In genomic region chrX:113563897-113564296, GRCm38 (mm10) we compare ENCODE assay signal across 21 mouse cellular contexts.
DNase-seq lines count a peak whose midpoint lies in the region; ATAC-seq and TF ChIP-seq lines count a peak whose summit lies in the region.
"Had no signal": no experiment of that assay in that cellular context is flagged by ENCODE, and none has a peak within 500 bp of the region (broad histone marks: within the 10 kb centered on the region; RNA-seq: fewer than 3 reads in every experiment).

No protein-coding gene starts in this region.

- H3K9ac ChIP-seq in MEL (ENCODE audit: control insufficient read depth, low read depth, low read length, poor library complexity, severe bottlenecking), result no peak overlapping the region
- no peak overlapping the region for H3K9ac ChIP-seq in hindbrain, embryonic 13.5 days

- peak; percentile 36 for DNase-seq in 416B (ENCODE audit: low read depth)
- DNase-seq in MEL (ENCODE audit: low read depth, low spot score), result no peak
- DNase-seq in thymus, adult 2 months, result no peak
- DNase-seq: adrenal gland, adult 2 months; adrenal gland, adult 8-10 months; adrenal gland, postnatal 10 days; adrenal gland, postnatal 14 days; adrenal gland, postnatal 25 days; adrenal gland, postnatal 36 days; B cell, adult 2 months; cerebellum, adult 11 months; cerebellum, adult 11-12 months; cerebellum, adult 18-20 months; cerebellum, adult 2 months; cerebellum, adult 8-10 months had no signal

- TF ChIP-seq EP300 in MEL (IDR thresholded peaks at IDR 0.05; ENCODE audit: low read depth in 1 of 2, low read length in 2 of 2), result peak; percentile 25 to 53; a peak in 2 of 4 replicates

- H3K36me3 ChIP-seq in MEL (ENCODE audit: control insufficient read depth in 1 of 2, insufficient read depth in 2 of 2, low read length in 2 of 2), result no peaks in the 10 kb centered on the region
- no peaks in the 10 kb centered on the region for H3K36me3 ChIP-seq in thymus, adult 2 months (ENCODE audit: control insufficient read depth, insufficient read depth, low read length)
- no peaks in the 10 kb centered on the region for H3K36me3 ChIP-seq in hindbrain, embryonic 13.5 days
- H3K36me3 ChIP-seq: G1E had no signal

- ATAC-seq in hindbrain, embryonic 13.5 days (ENCODE audit: low FRiP score), result no peak
- ATAC-seq: activated CD4-positive, CD25-positive, alpha-beta regulatory T cell, adult 4 months; CD4-positive, CD25-positive, alpha-beta regulatory T cell, adult 4 months; Patski had no signal

- TF ChIP-seq CTCF in MEL (IDR thresholded peaks at IDR 0.05 in 2 of 3, conservative IDR thresholded peaks at IDR 0.05 in 1 of 3; ENCODE audit: control insufficient read depth in 1 of 3, insufficient read depth in 1 of 3, low read depth in 2 of 3, low read length in 3 of 3, poor library complexity in 1 of 3, severe bottlenecking in 1 of 3), result no peak
- no peak for TF ChIP-seq CTCF in thymus, adult 2 months (IDR thresholded peaks at IDR 0.05; ENCODE audit: borderline replicate concordance, control insufficient read depth, extremely low read depth, insufficient read depth, low read length, poor library complexity)

- TF ChIP-seq POLR2A in MEL (IDR thresholded peaks at IDR 0.05; ENCODE audit: control insufficient read depth in 1 of 2, insufficient read depth in 1 of 2, low read depth in 1 of 2, low read length in 2 of 2, poor library complexity in 1 of 2), result no peak
- no peak for TF ChIP-seq POLR2A in thymus, adult 2 months (IDR thresholded peaks at IDR 0.05; ENCODE audit: control insufficient read depth, extremely low read depth, insufficient read depth, low read length, poor library complexity)

- TF ChIP-seq RAD21 in MEL (IDR thresholded peaks at IDR 0.05; ENCODE audit: low read depth, low read length), result no peak

- no peaks in the 10 kb centered on the region for H3K4me1 ChIP-seq in MEL (ENCODE audit: control insufficient read depth in 1 of 2, insufficient read depth in 2 of 2, low read length in 2 of 2)
- no peaks in the 10 kb centered on the region for H3K4me1 ChIP-seq in thymus, adult 2 months (replicated peaks; ENCODE audit: control insufficient read depth, insufficient read depth, low read length)
- no peaks in the 10 kb centered on the region for H3K4me1 ChIP-seq in hindbrain, embryonic 13.5 days (replicated peaks)

- H3K79me2 ChIP-seq in MEL (ENCODE audit: control insufficient read depth, insufficient read depth, low read length, poor library complexity), result no peaks in the 10 kb centered on the region

- H3K4me3 ChIP-seq in MEL (ENCODE audit: control insufficient read depth in 1 of 2, insufficient read depth in 1 of 2, low read depth in 2 of 2, low read length in 2 of 2), result no peak overlapping the region
- H3K4me3 ChIP-seq in thymus, adult 2 months (ENCODE audit: control insufficient read depth, insufficient read depth, low read length), result no peak overlapping the region
- no peak overlapping the region for H3K4me3 ChIP-seq in hindbrain, embryonic 13.5 days

- no peaks in the 10 kb centered on the region for H3K27me3 ChIP-seq in MEL (ENCODE audit: control insufficient read depth in 1 of 2, insufficient read depth in 2 of 2, low read length in 2 of 2)
- H3K27me3 ChIP-seq in thymus, adult 2 months (ENCODE audit: control insufficient read depth, insufficient read depth, low read length), result no peaks in the 10 kb centered on the region
- no peaks in the 10 kb centered on the region for H3K27me3 ChIP-seq in hindbrain, embryonic 13.5 days
- H3K27me3 ChIP-seq: CH12.LX had no signal

- H3K9me3 ChIP-seq in MEL (replicated peaks; ENCODE audit: insufficient read depth, low read length), result no peaks in the 10 kb centered on the region
- no peaks in the 10 kb centered on the region for H3K9me3 ChIP-seq in hindbrain, embryonic 13.5 days
- H3K9me3 ChIP-seq: G1E had no signal

- no peak overlapping the region for H3K4me2 ChIP-seq in hindbrain, embryonic 13.5 days

- no peak overlapping the region for H3K27ac ChIP-seq in MEL (ENCODE audit: control insufficient read depth, low read depth, low read length)
- no peak overlapping the region for H3K27ac ChIP-seq in thymus, adult 2 months (ENCODE audit: control insufficient read depth, insufficient read depth, low read length)
- H3K27ac ChIP-seq in hindbrain, embryonic 13.5 days, result no peak overlapping the region

- 42% methylated on average over 2 of the region's 2 CpGs for WGBS in thymus, adult 2 months
- 94% methylated on average over 2 of the region's 2 CpGs for WGBS in hindbrain, embryonic 13.5 days

TF ChIP-seq in MEL, 35 proteins besides CTCF, POLR2A, EP300 and RAD21:
- TF ChIP-seq GATA1 (IDR thresholded peaks at IDR 0.05; ENCODE audit: low read depth, low read length), result no peak
- peak; percentile 62; the same call in 1 of the 2 replicates for TF ChIP-seq BHLHE40 (IDR thresholded peaks at IDR 0.05; ENCODE audit: borderline replicate concordance, low read depth, low read length)
TF ChIP-seq in MEL: peak in this region for 1.
